Mouse (Mus musculus): ENCODE measurements at regions not wholly inside any gene's neighbourhood (a gene's known extent, or its start where the extent isn't known, plus 50 kb on each side); places are given as distances from the start of the nearest gene placed in this dataset.

GRCm38 (mm10) chr5:46278190-46278589 lies 420.8 kb upstream of the Lcorl start:
- CTCF ChIA-PET: no interaction called here

DNA sequence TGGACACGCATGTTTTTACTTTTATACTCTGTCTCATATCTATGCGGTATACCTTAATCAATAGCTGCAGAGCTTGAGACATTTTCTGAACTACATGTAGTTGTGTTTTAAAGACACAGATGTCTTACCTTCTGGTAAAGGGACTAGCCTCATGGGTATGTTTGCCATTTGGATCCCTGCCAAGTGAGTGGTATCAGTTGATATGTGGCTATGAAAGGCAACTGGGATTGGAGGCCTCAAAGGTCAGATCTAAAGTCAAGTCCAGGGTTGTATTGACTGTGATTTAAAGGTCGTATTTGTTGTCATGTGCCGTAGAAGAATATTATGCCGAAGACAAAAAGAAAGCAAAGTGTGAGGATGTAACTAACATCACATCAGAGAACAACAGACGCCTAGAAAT lies 399.3 kb upstream of the Lcorl start:
- CTCF ChIA-PET: no interaction called here

DNA sequence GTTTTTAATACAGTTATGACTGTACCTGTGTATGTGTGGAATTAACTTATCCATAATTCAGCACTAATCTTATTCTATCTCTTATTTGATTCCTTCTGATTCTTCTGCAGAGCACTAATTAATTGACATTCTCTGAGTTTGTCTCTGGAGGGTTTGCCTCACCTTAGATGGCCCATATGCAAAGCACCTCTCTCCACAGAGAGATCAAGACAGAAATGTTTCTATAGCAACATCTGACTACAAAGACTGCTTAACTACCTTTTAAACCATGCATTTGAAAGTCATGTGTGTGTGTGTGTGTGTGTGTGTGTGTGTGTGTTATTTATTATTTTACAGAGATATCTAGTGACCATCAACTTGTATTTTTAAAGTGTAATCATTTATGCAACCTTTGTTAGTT lies 396.5 kb upstream of the Lcorl start:
- CTCF ChIA-PET: no interaction called here

DNA sequence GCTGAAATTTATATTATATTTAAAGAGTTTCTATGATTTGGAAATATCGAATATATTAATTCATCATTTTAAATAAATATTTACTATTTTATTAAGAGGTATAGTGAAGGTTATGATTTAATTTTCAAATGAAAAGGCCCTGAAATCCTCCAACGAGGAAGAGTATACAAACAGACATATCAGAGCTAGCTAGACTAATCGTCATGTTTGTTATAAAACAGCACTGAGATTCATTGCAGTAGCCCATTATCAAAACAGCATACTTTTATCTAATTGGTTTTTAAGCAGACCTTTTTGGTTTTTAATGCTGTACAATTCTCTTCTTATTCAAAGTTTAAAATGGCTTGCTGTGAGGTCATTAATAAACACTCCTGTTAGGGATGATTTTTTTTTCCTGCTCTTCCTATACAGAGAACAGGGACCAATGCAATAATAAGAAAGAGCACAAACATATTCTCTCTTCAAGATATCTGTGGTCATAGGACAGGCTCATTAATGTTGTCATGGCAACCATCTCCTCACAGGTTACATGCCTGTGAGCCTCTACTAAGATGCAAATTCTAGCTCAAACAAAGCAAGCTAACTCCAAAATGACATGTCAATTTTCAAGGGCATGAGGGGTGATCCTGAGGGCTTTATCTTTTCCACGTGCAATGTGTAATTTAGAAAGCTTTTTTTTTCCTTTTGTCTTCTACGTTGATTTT lies 378.1 kb upstream of the Lcorl start:
- CTCF ChIA-PET: no interaction called here

GRCm38 (mm10) chr5:46232780-46233179 lies 375.4 kb upstream of the Lcorl start:
- CTCF ChIA-PET: no interaction called here

DNA sequence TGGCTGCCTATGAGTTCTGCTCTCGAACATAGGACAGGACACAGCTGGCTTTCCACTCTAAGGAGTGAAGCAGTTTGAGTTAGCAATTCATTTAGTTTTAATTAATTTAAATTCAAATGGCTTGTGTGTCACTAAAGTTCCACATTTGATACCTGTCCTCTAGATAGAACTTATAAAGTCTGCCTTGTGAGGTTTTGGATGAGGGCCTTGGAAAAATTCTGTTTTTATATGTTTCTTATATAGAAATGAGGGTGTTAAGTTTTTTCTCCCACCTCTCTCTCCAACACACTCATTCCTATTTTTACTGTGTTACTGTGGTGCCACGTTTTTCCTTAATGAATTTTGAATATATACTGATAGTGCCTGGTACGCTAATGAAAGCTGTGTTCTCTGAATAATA lies 371.3 kb upstream of the Lcorl start:
- CTCF ChIA-PET: no interaction called here

- CTCF ChIA-PET: interaction anchor here (0.6 kb wide), 1 partner anchor 97 kb away, joined by 3 read pairs; no protein-coding TSS in a partner anchor
Observed at GRCm38 (mm10) chr5:46212845-46213468, 355.5 kb upstream of the Lcorl start.

DNA sequence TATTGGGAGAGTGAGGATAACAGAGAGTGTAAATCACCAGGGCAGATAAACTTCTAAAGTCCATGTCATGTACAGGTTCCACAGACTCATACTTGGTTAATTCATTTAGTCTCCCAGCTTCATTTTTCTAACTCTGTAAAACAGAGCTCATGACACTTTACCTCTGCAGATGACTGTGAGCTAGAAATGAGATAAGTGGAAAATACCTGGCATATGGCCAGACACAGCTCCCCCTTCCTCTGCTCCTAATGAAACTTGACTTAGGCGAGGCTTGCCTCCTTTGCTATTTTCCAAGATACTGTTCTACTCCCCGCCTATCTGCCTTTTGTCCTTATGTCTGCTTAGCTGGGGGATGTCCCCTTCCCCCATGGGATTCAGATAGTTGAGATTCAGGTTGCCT lies 351.7 kb upstream of the Lcorl start:
- CTCF ChIA-PET: interaction anchor here (0.6 to 0.7 kb wide), 2 partner anchors 135 to 508 kb away, joined by 3 read pairs; no protein-coding TSS in a partner anchor

- CTCF ChIA-PET: no interaction called here
Observed at GRCm38 (mm10) chr5:46203744-46204143, 346.3 kb upstream of the Lcorl start.

- CTCF ChIA-PET: no interaction called here
Observed at GRCm38 (mm10) chr5:46202457-46202772, 345.0 kb upstream of the Lcorl start.

GRCm38 (mm10) chr5:46201639-46202456 lies 344.4 kb upstream of the Lcorl start:
- CTCF ChIA-PET: no interaction called here

- CTCF ChIA-PET: no interaction called here
Observed at GRCm38 (mm10) chr5:46186908-46187307, 329.5 kb upstream of the Lcorl start.

- CTCF ChIA-PET: no interaction called here
Observed at GRCm38 (mm10) chr5:46182157-46182556, 324.7 kb upstream of the Lcorl start.

DNA sequence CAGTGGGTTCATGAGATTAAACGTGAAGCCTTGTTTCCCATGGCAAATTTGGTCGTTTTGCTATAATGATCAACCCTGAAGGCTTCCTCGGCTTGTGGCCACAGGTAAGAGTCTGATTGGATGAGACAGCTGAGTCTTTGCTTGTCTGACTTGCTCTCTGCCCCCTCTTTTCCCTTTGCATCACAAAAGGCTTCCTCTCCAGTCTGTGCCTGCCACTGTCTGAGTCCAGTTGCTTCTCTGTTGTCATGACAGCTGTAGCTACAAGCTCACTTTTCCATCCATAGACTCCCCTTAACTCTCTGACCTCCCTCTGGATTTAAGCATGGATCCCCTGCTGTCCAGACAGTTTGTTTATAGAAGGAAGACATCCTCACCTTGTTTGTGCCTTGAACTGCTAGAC lies 314.9 kb upstream of the Lcorl start:
- CTCF ChIA-PET: no interaction called here

- CTCF ChIA-PET: no interaction called here
Observed at GRCm38 (mm10) chr5:46160774-46161173, 303.4 kb upstream of the Lcorl start.

DNA sequence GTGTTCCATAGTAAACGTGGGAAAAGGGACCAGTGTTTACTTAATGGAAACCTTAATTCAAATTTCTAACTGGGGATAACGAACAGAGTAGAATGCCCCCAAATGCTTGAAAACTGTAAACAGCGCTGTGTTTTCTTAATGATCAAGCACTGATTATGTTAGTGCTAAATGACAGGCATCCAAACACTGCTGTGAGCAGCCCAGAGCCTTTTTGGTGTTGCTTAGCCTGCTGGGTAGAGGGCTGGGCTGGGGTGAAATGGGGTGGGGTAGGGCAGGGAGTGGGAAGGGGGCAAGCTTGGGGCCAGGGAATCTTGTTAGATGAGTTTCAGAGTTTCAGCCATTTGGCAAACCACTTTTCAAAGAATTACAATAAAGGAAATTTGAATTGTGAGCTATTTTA lies 294.6 kb upstream of the Lcorl start:
- CTCF ChIA-PET: no interaction called here

GRCm38 (mm10) chr5:46150825-46151224 lies 293.4 kb upstream of the Lcorl start:
- CTCF ChIA-PET: no interaction called here

DNA sequence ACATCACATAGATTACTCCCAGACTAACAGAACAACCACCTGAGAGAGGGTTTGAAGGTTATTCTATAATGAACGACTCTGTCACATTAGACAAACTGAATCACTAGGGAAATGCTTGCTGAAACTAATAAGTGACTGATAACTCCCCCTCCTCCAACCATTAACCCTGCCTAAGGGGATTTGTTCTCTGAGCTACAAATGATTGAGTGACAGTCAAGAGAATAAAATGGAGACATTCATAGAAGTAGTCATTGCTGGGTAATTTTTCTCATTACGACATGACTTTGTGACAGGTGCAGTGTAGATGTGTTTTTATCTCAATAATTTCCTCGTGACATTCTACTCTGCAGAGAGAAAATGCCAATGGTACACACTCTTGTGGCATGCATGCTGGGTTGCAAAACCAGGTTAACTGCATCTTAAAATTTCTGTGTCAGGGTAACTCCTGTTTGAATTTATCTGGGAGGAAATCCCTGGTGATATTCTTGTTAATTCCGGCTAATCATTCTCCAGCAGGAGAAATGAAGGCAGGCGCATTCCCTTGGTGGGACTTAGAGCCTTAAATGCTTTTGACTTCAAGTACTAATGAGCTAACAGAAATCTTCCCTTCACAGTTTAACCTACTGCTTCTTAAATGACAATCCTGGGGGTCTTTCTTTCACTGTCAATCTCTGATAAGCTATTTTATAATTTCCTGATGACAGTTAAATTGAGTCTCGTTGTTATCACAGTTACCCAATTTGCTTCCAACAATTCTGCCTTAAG lies 292.6 kb upstream of the Lcorl start:
- CTCF ChIA-PET: no interaction called here

- CTCF ChIA-PET: no interaction called here
Observed at GRCm38 (mm10) chr5:46139024-46139423, 281.6 kb upstream of the Lcorl start.

DNA sequence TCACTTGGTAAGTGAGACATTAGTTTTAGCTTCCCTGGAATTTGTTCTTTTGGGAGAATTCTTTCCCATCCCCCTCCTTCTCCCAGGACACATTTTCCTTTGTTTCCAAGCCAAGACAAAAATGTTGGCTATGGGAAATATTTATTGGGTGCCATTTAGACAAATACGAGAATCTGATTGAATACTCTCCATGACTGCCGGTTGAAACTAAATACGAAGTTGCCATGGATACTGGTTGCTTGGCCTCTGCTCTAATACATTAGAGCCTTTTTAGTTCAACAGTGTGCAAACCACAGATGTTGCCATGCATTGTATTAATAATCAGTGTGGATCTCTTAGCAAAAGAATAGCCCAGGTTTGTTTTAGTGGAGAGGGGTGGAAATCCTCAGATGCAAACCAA lies 280.3 kb upstream of the Lcorl start:
- CTCF ChIA-PET: no interaction called here

GRCm38 (mm10) chr5:46108020-46108419 lies 250.6 kb upstream of the Lcorl start:
- CTCF ChIA-PET: no interaction called here

DNA sequence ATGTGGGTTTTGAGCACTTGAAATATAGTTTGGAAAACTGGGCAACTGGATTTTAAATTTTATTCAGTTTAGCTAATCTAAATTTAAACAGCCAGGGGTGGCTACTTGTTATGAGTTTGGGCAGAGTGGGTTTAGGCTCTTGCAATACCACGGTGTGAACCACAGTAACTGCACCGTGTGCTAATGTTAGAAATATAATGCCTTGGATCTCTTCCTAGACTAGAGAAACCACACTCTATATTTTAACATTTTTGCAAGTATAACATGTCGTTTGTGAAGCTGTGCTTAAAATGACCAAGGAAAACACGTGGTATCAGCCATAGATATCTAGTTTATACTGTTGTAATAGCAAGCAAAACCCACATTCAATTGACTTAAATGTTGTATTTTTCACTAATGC lies 245.9 kb upstream of the Lcorl start:
- CTCF ChIA-PET: no interaction called here

GRCm38 (mm10) chr5:46092549-46092948 lies 235.1 kb upstream of the Lcorl start:
- CTCF ChIA-PET: no interaction called here
